Mouse (Mus musculus) spleen, embryonic (tissue): Measurements from ENCODE around the gene Glt28d2.

Experiments
- CTCF ChIA-PET: fragments of 350-600 bp; sonication (Branson Sonifier 250); formaldehyde crosslinking; loops from one replicate; lab custom pipeline; 2022; lab: Charles Lee

Gene Glt28d2

GRCm38 (mm10) chr3:85880068-85880467 lies 7.2 kb downstream of the Glt28d2 start:
- CTCF ChIA-PET, result interaction anchor here (0.7 kb wide), 1 partner anchor 953 kb away, joined by 3 read pairs; no protein-coding TSS in a partner anchor

- CTCF ChIA-PET, result no interaction called here
Observed at GRCm38 (mm10) chr3:85878911-85879310, 8.4 kb downstream of the Glt28d2 start.

- CTCF ChIA-PET, result no interaction called here
Observed at GRCm38 (mm10) chr3:85863996-85864395, 23.3 kb downstream of the Glt28d2 start.

- CTCF ChIA-PET, result no interaction called here
Observed at GRCm38 (mm10) chr3:85862886-85863285, 24.4 kb downstream of the Glt28d2 start.

- CTCF ChIA-PET, result no interaction called here
Observed at GRCm38 (mm10) chr3:85860996-85861395, 26.3 kb downstream of the Glt28d2 start.

GRCm38 (mm10) chr3:85859311-85859710 lies 28.0 kb downstream of the Glt28d2 start:
- CTCF ChIA-PET, result no interaction called here

- CTCF ChIA-PET, result no interaction called here
Observed at GRCm38 (mm10) chr3:85858140-85859135, 28.9 kb downstream of the Glt28d2 start.

- CTCF ChIA-PET, result no interaction called here
Observed at GRCm38 (mm10) chr3:85857083-85857482, 30.2 kb downstream of the Glt28d2 start.

GRCm38 (mm10) chr3:85855947-85856346 lies 31.4 kb downstream of the Glt28d2 start:
- CTCF ChIA-PET, result no interaction called here

- CTCF ChIA-PET, result no interaction called here
Observed at GRCm38 (mm10) chr3:85855043-85855442, 32.3 kb downstream of the Glt28d2 start.

- CTCF ChIA-PET, result interaction anchor here (0.5 kb wide), 1 partner anchor 39 kb away, joined by 3 read pairs; no protein-coding TSS in a partner anchor
Observed at GRCm38 (mm10) chr3:85854143-85854542, 33.2 kb downstream of the Glt28d2 start.

GRCm38 (mm10) chr3:85853715-85854114 lies 33.6 kb downstream of the Glt28d2 start:
- CTCF ChIA-PET, result no interaction called here

GRCm38 (mm10) chr3:85850079-85850478 lies 37.2 kb downstream of the Glt28d2 start:
- CTCF ChIA-PET, result no interaction called here

- CTCF ChIA-PET, result no interaction called here
Observed at GRCm38 (mm10) chr3:85846316-85846715, 41.0 kb downstream of the Glt28d2 start.

GRCm38 (mm10) chr3:85845341-85845740 lies 42.0 kb downstream of the Glt28d2 start:
- CTCF ChIA-PET, result no interaction called here

- CTCF ChIA-PET, result no interaction called here
Observed at GRCm38 (mm10) chr3:85842881-85843218, 44.5 kb downstream of the Glt28d2 start.

- CTCF ChIA-PET, result no interaction called here
Observed at GRCm38 (mm10) chr3:85842177-85842880, 45.0 kb downstream of the Glt28d2 start.

- CTCF ChIA-PET, result no interaction called here
Observed at GRCm38 (mm10) chr3:85841454-85842176, 45.7 kb downstream of the Glt28d2 start.

- CTCF ChIA-PET, result no interaction called here
Observed at GRCm38 (mm10) chr3:85833627-85834026, 53.7 kb downstream of the Glt28d2 start.

GRCm38 (mm10) chr3:85832490-85833155 lies 54.7 kb downstream of the Glt28d2 start:
- CTCF ChIA-PET, result no interaction called here

- CTCF ChIA-PET, result no interaction called here
Observed at GRCm38 (mm10) chr3:85831785-85832184, 55.5 kb downstream of the Glt28d2 start.
